Mouse (Mus musculus) midbrain, embryonic 11.5 days (tissue): ENCODE results near the gene Tmc6. TPM values are rescaled to one million over a fixed set of nuclear protein-coding genes. Genes with fewer than 3 reads are reported as not detected.
A peak's percentile ranks its signal among the peaks of the same experiment; 100 is the strongest.

Source experiments
- ATAC-seq: fragments of 200-750 bp; cut with Nextera tagmentation; 2 replicates; pipeline ENCODE4 v1.8.0; 2017; ENCODE audit warnings: moderate TSS enrichment, moderate library complexity; ENCODE audit not compliant: low FRiP score
- DNase-seq: peaks from one replicate; pipeline ENCODE4 v3.0.0; 2015; ENCODE audit warnings: low spot score; ENCODE audit errors: missing footprints
- H3K27ac ChIP-seq: fragments of 300-500 bp; sonication (generic); 2 replicates; pipeline ENCODE4 v1.5.1; 2014; ENCODE audit warnings: low read depth, low read length
- H3K27me3 ChIP-seq: fragments of 300-500 bp; sonication (generic); 2 replicates; pipeline ENCODE4 v1.6.1; 2014; ENCODE audit warnings: mild to moderate bottlenecking, low read length, moderate library complexity, mixed read lengths; ENCODE audit not compliant: control insufficient read depth, insufficient read depth
- H3K36me3 ChIP-seq: fragments of 300-500 bp; sonication (generic); 2 replicates; pipeline ENCODE4 v1.6.1; 2014; ENCODE audit warnings: mild to moderate bottlenecking, low read length, moderate library complexity, mixed read lengths; ENCODE audit not compliant: control insufficient read depth, insufficient read depth
- H3K4me1 ChIP-seq: fragments of 300-500 bp; sonication (generic); 2 replicates; pipeline ENCODE4 v1.6.1; 2014; ENCODE audit warnings: low read length; ENCODE audit not compliant: control insufficient read depth, insufficient read depth
- H3K4me2 ChIP-seq: fragments of 300-500 bp; sonication (generic); 2 replicates; pipeline ENCODE4 v1.6.1; 2014; ENCODE audit warnings: mild to moderate bottlenecking, moderate library complexity
- H3K4me3 ChIP-seq: fragments of 300-500 bp; sonication (generic); 2 replicates; pipeline ENCODE4 v1.5.1; 2014; ENCODE audit warnings: low read depth, low read length
- H3K9ac ChIP-seq: fragments of 300-500 bp; sonication (generic); 2 replicates; pipeline ENCODE4 v1.6.1; 2014; ENCODE audit warnings: low read length
- H3K9me3 ChIP-seq: fragments of 300-500 bp; sonication (generic); 2 replicates; pipeline ENCODE4 v1.6.1; 2016; ENCODE audit warnings: low read length; ENCODE audit not compliant: control insufficient read depth
- WGBS: fragments of 180-500 bp; shearing (Covaris S2); extraction: QIAGEN DNeasy Blood & Tissue Kit; methylation state at CpG from one replicate; pipeline ENCODE4 v1.1.7; 2014; 5-methylcytosine and 5-hydroxymethylcytosine counted together
- polyA plus RNA-seq: library from polyadenylated mRNA; unstranded; fragments of >200 nt; fragmentation: Nextera tagmentation; extraction: Ambion mirVana; gene quantifications from 2 replicates; pipeline ENCODE4 v1.2.1, GENCODE M21; 2014

Tmc6 gene
- polyA plus RNA-seq, 1 experiment from 2014 or later, result 4.5 TPM

DNA sequence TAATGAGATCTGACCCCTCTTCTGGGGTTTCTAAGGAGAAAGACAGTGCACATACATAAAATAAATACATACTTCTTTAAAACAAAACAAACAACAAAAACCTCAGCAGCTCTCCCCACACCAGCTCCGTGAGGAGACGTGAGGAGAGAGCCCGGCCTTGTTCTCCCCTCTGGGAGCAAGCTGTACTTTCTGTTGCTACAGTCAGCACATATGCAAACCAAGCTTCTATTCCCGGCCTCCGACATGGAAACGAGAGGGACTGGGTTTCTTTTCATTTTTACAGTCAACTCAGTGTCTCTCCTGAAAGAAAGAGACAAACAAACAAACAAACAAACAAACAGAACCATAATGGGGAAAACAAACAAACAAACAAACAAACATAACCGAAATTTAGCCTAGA, 18.0 kb upstream of the Tmc6 start:
- H3K4me3 ChIP-seq, result no peak overlapping the region
- WGBS, result 84% methylated on average over 7 of the region's 7 CpGs
- no peak overlapping the region for H3K27ac ChIP-seq
- H3K4me1 ChIP-seq, result no peaks in the 10 kb centered on the region
- H3K9me3 ChIP-seq, result no peaks in the 10 kb centered on the region
- ATAC-seq, result no peak
- no peaks in the 10 kb centered on the region for H3K27me3 ChIP-seq
- no peak overlapping the region for H3K4me2 ChIP-seq
- DNase-seq, result no peak
- H3K36me3 ChIP-seq, result no peaks in the 10 kb centered on the region
- H3K9ac ChIP-seq, result no peak overlapping the region

DNA sequence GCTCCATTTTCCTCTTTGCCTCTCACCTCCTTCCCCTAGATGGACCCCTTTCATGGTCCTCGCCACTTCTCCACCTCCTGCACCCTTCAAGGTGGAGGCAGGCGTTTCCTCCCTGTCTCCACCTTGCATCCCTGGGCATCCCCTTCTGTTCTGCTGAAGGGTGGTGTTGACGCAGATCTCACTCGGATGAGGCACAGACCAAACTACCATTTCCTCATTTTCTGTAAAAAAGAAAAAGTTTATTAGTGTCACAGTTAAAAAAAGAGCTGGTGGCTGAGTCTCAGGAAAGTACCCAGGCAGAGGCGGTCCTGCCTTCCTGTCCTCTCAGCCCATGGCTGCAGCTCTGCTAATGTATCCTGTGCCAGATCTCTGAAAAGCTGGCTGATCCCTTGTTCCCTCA, 17.2 kb upstream of the Tmc6 start:
- H3K9me3 ChIP-seq, result no peaks in the 10 kb centered on the region
- DNase-seq, result no peak
- H3K27ac ChIP-seq, result no peak overlapping the region
- no peaks in the 10 kb centered on the region for H3K36me3 ChIP-seq
- no peaks in the 10 kb centered on the region for H3K4me1 ChIP-seq
- no peaks in the 10 kb centered on the region for H3K27me3 ChIP-seq
- ATAC-seq, result no peak
- no peak overlapping the region for H3K4me3 ChIP-seq
- no peak overlapping the region for H3K4me2 ChIP-seq
- no peak overlapping the region for H3K9ac ChIP-seq
- WGBS, result 71% methylated on average over 5 of the region's 5 CpGs

DNA sequence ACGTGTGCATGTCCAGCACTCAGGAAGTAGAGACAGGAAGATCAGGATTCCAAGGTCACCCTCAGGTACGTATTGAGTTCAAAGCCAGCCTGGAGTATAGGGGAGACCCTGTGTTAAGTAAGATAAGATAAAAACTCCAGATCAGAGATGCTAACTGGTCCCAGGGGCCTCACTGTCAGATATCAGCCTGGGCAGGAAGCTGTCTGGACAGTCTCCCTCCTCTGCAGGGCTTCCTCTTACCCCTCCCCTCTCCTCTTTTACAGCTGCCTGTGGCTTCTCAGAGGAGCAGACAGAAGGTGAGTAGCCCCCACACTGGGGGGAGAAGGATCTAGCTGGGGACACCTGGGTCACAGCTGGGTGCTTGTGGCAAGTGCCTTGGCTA, 16.2 kb upstream of the Tmc6 start:
- Histone ChIP-seq H3K27me3 (no peaks in the 10 kb centered on the region), H3K9me3 (no peaks in the 10 kb centered on the region), H3K9ac (no peak overlapping the region), H3K36me3 (no peaks in the 10 kb centered on the region), H3K4me1 (no peaks in the 10 kb centered on the region), H3K4me2 (no peak overlapping the region), H3K4me3 (no peak overlapping the region), H3K27ac (no peak overlapping the region)
- DNase-seq, result no peak
- no peak for ATAC-seq
- WGBS, result 48% methylated on average over 2 of the region's 2 CpGs

DNA sequence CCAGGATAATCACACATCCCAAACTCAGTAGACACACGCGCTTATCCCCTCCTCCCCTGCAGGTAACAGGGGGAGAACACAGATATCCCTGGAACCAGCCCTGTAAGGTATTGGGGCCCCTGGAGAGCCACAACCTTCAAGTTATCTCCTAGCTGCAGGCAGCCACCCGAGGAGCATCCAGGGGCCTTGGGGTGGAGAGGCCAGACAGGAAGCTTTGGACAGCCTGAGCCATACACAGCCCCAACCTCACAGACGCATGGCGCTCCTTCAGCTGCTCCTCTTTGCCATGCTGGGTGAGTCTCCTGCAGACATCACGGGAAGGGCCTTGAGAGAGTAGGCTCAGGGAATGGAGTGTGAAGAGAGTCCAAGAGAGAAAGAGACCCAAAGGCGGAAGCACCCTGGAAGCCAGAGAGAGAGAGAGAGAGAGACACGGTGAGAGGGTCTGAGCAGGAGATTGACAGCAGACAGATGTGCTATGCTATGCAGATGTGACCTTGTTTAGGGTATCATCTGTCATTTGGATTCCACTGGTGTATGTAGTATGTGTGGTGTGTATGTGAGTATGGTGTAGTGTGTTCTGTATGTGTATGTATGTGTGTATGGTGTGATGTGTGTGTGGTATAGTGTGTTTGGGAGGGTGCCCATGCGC, 15.6 kb upstream of the Tmc6 start, which contains the start of gene 6030468B19Rik:
Gene 6030468B19Rik (plus strand): TSS at position 150 of the 649 bp plus-strand sequence.
- H3K27me3 ChIP-seq, result no peaks in the 10 kb centered on the region
- H3K27ac ChIP-seq, result no peak within 1 kb of the TSS
- no peak within 1 kb of the TSS for H3K4me3 ChIP-seq
- ATAC-seq (no peak), DNase-seq (no peak)
- H3K36me3 ChIP-seq, result no peaks in the 10 kb centered on the region
- H3K9me3 ChIP-seq, result no peaks in the 10 kb centered on the region
- H3K9ac ChIP-seq, result no peak within 1 kb of the TSS
- H3K4me1 ChIP-seq, result no peaks in the 10 kb centered on the region
- 70% methylated on average over 9 of the region's 9 CpGs for WGBS
- H3K4me2 ChIP-seq, result no peak within 1 kb of the TSS

DNA sequence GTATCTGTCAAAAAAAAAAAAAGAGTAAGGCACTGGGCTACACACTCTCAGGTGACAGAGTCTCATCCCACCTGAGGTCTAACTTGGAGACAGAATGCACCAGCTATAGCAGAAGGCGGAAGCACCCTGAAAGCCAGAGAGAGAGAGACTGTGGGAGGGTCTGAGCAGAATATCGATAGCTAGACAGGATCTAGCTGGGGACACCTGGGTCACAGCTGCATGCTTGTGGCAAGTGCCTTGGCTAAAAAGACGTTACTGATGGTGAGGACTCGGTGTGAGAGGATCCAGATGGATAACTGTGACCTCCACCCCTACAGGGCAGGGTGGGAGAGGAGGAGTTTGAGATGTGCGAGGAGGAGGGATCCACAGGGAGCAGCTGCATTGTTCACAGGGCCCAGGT, 15.0 kb upstream of the Tmc6 start:
- Histone ChIP-seq H3K27me3 (no peaks in the 10 kb centered on the region), H3K36me3 (no peaks in the 10 kb centered on the region), H3K4me2 (no peak overlapping the region), H3K27ac (no peak overlapping the region), H3K4me3 (no peak overlapping the region), H3K4me1 (no peaks in the 10 kb centered on the region), H3K9ac (no peak overlapping the region), H3K9me3 (no peaks in the 10 kb centered on the region)
- WGBS, result 43% methylated on average over 5 of the region's 5 CpGs
- DNase-seq (no peak), ATAC-seq (no peak)

DNA sequence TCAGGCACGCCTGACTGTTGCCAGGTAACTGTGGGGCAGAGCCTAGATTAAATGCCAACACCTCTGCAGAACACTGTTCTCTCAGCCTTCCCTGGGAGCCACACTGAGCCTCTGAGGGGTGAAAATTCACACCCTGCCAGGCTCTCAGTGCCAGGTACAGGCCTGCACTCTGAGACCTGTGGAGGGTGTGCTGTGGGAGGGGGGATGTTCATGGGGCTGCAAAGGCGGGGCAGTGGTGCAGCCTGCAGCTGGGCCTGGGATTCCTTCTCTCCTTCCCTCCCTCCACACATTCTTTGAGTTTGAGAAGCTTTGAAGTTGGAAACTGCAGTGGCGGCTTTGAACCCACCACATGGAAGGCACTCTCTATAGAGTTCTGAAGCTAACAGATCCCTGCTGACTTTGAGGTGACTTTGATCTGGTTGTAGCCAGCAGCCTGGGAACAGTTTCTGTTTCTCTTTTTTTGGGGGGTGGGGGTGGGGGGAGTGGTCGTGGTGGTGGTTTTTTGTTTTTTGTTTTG, 12.1 kb upstream of the Tmc6 start:
- no peaks in the 10 kb centered on the region for H3K4me1 ChIP-seq
- WGBS, result 65% methylated on average over 4 of the region's 4 CpGs
- no peak overlapping the region for H3K4me2 ChIP-seq
- peaks cover 8% of the 10 kb centered on the region for H3K27me3 ChIP-seq
- no peaks in the 10 kb centered on the region for H3K9me3 ChIP-seq
- no peak for DNase-seq
- H3K27ac ChIP-seq, result no peak overlapping the region
- no peak for ATAC-seq
- H3K9ac ChIP-seq, result no peak overlapping the region
- H3K4me3 ChIP-seq, result no peak overlapping the region
- H3K36me3 ChIP-seq, result no peaks in the 10 kb centered on the region

DNA sequence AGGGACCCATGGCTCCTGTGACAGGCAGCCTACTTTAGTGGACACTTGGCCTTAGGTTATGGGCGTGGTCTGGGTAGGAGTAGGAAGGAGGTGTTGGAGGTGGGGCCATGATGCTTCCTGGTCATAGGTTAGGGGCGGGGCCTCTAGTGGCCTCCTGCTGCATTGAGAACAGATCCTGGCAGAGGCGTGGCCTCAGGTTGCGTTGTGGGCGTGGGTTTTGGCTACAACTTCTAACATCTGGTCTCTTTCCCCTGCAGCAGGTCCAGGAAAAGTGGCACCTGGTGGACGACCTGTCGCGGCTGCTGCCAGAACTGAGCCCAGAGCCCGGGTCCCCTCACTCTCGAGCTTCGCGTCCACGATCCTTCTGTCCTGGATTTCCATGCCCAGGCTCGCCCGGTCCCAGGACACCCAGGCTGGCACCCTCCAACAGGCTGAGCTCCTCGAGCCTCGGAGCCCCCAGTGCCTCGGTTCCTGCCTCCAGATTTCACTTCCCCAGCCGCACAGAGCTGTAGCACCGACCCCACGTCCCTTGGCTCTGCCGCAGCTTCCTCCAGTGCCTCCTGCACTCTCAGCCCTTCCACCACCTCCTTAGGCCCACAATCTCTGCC, 10.4 kb upstream of the Tmc6 start:
- ATAC-seq (0 out of 2 replicates have a peak, but pooled peaks have one; percentile 35), DNase-seq (no peak)
- H3K27me3 ChIP-seq, result peaks cover 8% of the 10 kb centered on the region
- no peak overlapping the region for H3K9ac ChIP-seq
- no peaks in the 10 kb centered on the region for H3K4me1 ChIP-seq
- WGBS, result 6% methylated on average over 22 of the region's 22 CpGs
- H3K4me2 ChIP-seq, result no peak overlapping the region
- no peaks in the 10 kb centered on the region for H3K36me3 ChIP-seq
- no peak overlapping the region for H3K27ac ChIP-seq
- H3K4me3 ChIP-seq, result no peak overlapping the region
- H3K9me3 ChIP-seq, result no peaks in the 10 kb centered on the region

DNA sequence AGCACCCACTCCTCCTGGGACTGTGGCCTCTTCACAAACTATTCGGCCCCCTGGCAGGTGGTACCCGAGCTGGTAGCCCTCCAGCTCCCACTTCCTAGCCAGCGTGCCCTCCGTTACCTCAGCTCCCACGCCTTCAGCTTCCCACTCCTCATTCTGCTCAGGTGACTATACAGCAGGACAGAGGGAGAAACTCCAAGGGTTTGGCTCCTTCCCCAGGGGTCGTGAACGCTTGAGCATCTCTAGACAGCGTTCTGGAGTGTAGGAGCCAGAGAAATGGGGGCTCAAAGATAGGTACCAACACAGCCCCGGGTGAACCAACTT, 9.4 kb upstream of the Tmc6 start:
- no peak for ATAC-seq
- no peak overlapping the region for H3K9ac ChIP-seq
- DNase-seq, result no peak
- no peak overlapping the region for H3K4me3 ChIP-seq
- no peak overlapping the region for H3K27ac ChIP-seq
- peaks cover 8% of the 10 kb centered on the region for H3K27me3 ChIP-seq
- 88% methylated on average over 9 of the region's 9 CpGs for WGBS
- no peaks in the 10 kb centered on the region for H3K4me1 ChIP-seq
- H3K9me3 ChIP-seq, result no peaks in the 10 kb centered on the region
- H3K4me2 ChIP-seq, result no peak overlapping the region
- H3K36me3 ChIP-seq, result no peaks in the 10 kb centered on the region

DNA sequence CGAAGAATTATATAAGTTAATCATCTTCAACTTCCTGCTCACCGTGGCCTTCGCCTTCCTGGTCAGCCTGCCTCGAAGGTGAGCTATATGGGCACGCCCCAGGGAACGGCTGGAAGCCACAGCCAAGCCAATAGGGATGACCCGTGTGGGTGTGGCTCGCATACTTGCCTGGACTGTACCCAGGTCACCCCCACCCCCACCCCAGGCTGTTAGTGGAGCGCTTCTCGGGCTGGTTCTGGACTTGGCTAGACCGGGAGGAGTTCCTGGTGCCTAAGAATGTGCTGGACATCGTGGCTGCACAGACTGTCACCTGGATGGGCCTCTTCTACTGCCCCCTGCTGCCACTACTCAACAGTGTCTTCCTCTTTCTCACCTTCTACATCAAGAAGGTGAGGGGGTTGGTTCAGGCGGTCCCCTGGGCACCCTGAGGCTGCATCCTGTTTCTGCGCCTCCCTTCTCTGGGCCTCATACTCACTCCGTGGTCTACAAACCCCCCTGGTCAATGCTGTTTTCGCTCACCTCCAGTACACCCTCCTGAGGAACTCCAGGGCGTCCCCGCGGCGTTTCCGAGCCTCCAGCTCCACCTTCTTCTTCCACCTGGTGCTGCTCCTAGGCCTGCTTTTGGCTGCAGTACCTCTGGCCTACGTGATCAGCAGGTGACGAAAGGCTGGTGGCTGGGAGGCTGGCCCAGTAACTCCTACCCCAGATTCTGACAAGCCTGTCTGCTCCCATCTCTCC, 8.9 kb upstream of the Tmc6 start:
- WGBS, result 33% methylated on average over 23 of the region's 23 CpGs
- ATAC-seq (peak; percentile 35; the same call in 1 of the 2 replicates), DNase-seq (peak; percentile 86)
- no peak overlapping the region for H3K27ac ChIP-seq
- H3K4me3 ChIP-seq, result no peak overlapping the region
- H3K4me2 ChIP-seq, result peak overlapping the region; percentile 6; the same call in 1 of the 2 replicates
- no peaks in the 10 kb centered on the region for H3K9me3 ChIP-seq
- no peaks in the 10 kb centered on the region for H3K4me1 ChIP-seq
- H3K9ac ChIP-seq, result no peak overlapping the region
- H3K36me3 ChIP-seq, result no peaks in the 10 kb centered on the region
- H3K27me3 ChIP-seq, result peaks cover 8% of the 10 kb centered on the region
